Mouse (Mus musculus) forebrain, postnatal 0 days (tissue): ENCODE data around the gene Fcor. TPM values are rescaled to one million over a fixed set of nuclear protein-coding genes. Genes with fewer than 3 reads are reported as not detected.

Experiments
- ATAC-seq: fragments of 200-750 bp; cut with Nextera tagmentation; 2 replicates; pipeline ENCODE4 v1.8.0; 2017; ENCODE audit warnings: mild to moderate bottlenecking, moderate library complexity
- DNase-seq: peaks from one replicate; pipeline ENCODE4 v3.0.0-alpha.2; 2015
- H3K27ac ChIP-seq: fragments of 300-500 bp; sonication (generic); 2 replicates; pipeline ENCODE4 v1.5.1; 2014; ENCODE audit warnings: low read depth, mild to moderate bottlenecking, antibody characterized with exemption, low read length, moderate library complexity, mixed read lengths
- H3K27me3 ChIP-seq: fragments of 300-500 bp; sonication (generic); 2 replicates; pipeline ENCODE4 v1.6.1; 2014; ENCODE audit warnings: mild to moderate bottlenecking, low read length, mixed read lengths; ENCODE audit not compliant: insufficient read depth
- H3K36me3 ChIP-seq: fragments of 300-500 bp; sonication (generic); 2 replicates; pipeline ENCODE4 v1.6.1; 2014; ENCODE audit warnings: mild to moderate bottlenecking, moderate library complexity; ENCODE audit not compliant: insufficient read depth
- H3K4me1 ChIP-seq: fragments of 300-500 bp; sonication (generic); 2 replicates; pipeline ENCODE4 v1.6.1; 2014; ENCODE audit warnings: antibody characterized with exemption; ENCODE audit not compliant: insufficient read depth
- H3K4me2 ChIP-seq: fragments of 300-500 bp; sonication (generic); 2 replicates; pipeline ENCODE4 v1.6.1; 2014; ENCODE audit warnings: low read depth, mild to moderate bottlenecking, moderate library complexity
- H3K4me3 ChIP-seq: fragments of 300-500 bp; sonication (generic); 2 replicates; pipeline ENCODE4 v1.5.1; 2014; ENCODE audit warnings: low read depth, low read length, mixed read lengths
- H3K9ac ChIP-seq: fragments of 300-500 bp; sonication (generic); 2 replicates; pipeline ENCODE4 v1.6.1; 2014; ENCODE audit warnings: mild to moderate bottlenecking
- H3K9me3 ChIP-seq: fragments of 300-500 bp; sonication (generic); 2 replicates; pipeline ENCODE4 v1.6.1; 2016; ENCODE audit warnings: low read length
- CTCF ChIP-seq: sonication (generic); IDR thresholded peaks from 2 replicates; pipeline ENCODE4 v1.5.1; 2016; ENCODE audit warnings: antibody characterized with exemption, control low read depth, low read depth
- WGBS: fragments of 180-500 bp; shearing (Covaris S2); extraction: QIAGEN DNeasy Blood & Tissue Kit; methylation state at CpG from one replicate; pipeline ENCODE4 v1.1.7; 2014; 5-methylcytosine and 5-hydroxymethylcytosine counted together
- polyA plus RNA-seq: library from polyadenylated mRNA; unstranded; fragments of >200 nt; fragmentation: Nextera tagmentation; extraction: Ambion mirVana; gene quantifications from 2 replicates; pipeline ENCODE4 v1.2.1, GENCODE M21; 2015
- total RNA-seq: library from RNA; depleted of rRNA; stranded (reverse); fragments of >200 nt; gene quantifications from 2 replicates; pipeline ENCODE4 v1.2.3, GENCODE M21; 2014

The Fcor gene
- total and polyA plus RNA-seq, 2 experiments from 2014 or later: 9.8 to 21.0 TPM

DNA sequence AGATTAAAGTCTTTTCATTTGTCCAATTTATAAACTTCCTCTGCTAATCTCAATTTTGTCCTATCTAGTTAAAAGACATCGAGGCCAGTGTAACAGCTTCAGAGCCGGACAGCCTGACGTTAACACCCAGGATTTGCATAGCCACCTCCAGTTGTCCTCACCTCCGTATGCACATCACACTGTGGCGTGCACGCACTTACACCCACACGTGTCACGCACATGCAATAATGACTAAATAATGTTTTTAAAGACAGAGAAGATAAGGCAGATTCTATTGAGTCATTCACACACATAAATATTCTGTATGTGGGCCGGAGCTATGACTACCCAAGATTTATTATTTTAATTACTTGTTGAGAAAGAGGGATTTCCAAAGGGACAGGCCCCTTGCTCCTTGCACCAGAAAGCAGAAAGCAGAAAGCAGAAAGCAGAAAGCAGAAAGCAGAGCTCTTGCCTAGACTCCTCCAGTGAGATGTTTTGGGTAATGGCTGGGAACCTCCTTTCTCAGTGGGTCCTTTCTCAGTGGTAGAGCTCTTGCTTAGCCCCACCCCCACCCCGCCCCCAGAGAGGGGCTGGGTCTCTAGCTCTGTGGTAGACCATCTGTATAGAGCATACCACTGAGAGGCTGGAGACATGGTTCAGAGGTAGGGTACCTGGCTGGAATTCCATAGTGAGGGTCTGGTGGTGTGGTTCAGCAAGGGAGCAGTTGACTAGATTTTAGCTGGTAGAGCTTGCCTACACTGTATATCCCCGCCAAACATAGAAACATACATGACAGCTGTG lies 17.2 kb downstream of the Fcor start:
- no peaks in the 10 kb centered on the region for H3K27me3 ChIP-seq
- H3K9ac ChIP-seq: no peak overlapping the region
- H3K9me3 ChIP-seq: no peaks in the 10 kb centered on the region
- H3K4me1 ChIP-seq: no peaks in the 10 kb centered on the region
- no peak overlapping the region for H3K4me2 ChIP-seq
- 80% methylated on average over 11 of the region's 11 CpGs for WGBS
- no peak for TF ChIP-seq CTCF
- H3K27ac ChIP-seq: no peak overlapping the region
- H3K4me3 ChIP-seq: no peak overlapping the region
- DNase-seq: no peak
- no peaks in the 10 kb centered on the region for H3K36me3 ChIP-seq
- no peak for ATAC-seq

DNA sequence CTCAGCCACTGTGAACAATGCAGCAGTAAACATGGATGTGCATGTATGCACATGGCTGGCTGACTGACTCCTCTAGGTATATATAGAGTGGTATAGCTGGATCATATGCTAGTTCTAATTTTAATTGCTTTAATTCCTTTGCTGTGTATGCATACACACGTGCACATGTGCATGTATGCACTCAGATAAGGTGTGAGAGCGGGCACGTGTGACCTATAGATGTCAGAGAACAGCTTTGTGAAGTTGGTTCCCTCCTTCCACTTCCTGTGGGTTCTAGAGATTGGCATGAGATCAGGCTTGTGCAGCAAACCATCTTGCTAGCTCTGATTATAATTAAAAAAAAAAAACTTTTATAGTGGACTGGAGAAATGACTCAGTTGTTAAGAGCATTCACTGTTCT lies 19.3 kb downstream of the Fcor start:
- Histone ChIP-seq H3K9me3 (no peaks in the 10 kb centered on the region), H3K27me3 (no peaks in the 10 kb centered on the region), H3K4me2 (no peak overlapping the region), H3K36me3 (no peaks in the 10 kb centered on the region), H3K9ac (no peak overlapping the region), H3K4me3 (no peak overlapping the region), H3K4me1 (no peaks in the 10 kb centered on the region), H3K27ac (no peak overlapping the region)
- ATAC-seq (no peak), DNase-seq (no peak)
- 67% methylated on average over 3 of the region's 3 CpGs for WGBS
- TF ChIP-seq CTCF: no peak

DNA sequence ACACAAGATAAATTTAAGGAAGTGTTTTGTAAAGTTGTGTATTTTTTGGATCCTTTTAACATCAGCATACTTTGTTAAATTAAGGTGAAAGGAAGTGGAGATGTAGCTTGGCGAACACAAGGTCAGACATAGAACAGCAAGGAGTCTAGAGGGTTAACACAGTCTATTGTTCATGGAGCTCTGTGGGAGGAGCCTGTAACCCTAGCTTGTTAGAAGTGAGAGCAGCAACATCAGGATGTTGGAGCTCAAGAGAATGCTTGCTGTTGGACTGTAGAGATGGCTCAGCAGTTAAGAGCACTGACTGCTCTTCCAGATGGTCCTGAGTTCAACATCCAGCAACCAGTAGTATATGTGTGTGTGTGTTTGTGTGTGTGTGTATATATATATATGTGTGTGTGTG lies 23.2 kb downstream of the Fcor start:
- TF ChIP-seq CTCF: no peak
- 40% methylated on average over 1 of the region's 1 CpGs for WGBS
- ATAC-seq: no peak
- H3K4me1 ChIP-seq: no peaks in the 10 kb centered on the region
- no peaks in the 10 kb centered on the region for H3K27me3 ChIP-seq
- no peak overlapping the region for H3K9ac ChIP-seq
- H3K27ac ChIP-seq: no peak overlapping the region
- H3K9me3 ChIP-seq: no peaks in the 10 kb centered on the region
- H3K36me3 ChIP-seq: no peaks in the 10 kb centered on the region
- no peak overlapping the region for H3K4me3 ChIP-seq
- DNase-seq: no peak
- no peak overlapping the region for H3K4me2 ChIP-seq

DNA sequence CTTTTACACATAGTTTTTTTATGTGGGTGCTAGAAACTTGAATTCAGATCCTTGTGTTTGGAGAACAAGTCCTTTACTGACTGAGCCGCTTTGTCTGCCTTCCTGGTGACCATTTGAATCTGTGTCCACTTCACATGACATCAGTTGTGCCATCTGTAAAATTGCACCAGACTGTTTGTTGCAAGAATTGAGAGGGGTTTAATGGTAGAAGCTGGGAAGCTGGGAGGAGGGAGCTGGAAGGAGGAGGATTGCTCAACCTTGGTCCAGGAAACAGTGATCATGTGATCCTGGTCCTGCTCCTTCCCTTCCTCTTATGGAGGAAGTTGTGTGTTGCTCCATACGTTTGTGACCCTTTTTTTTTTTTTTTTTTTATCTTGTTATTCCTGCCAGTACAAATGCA lies 23.9 kb downstream of the Fcor start:
- H3K9me3 ChIP-seq: no peaks in the 10 kb centered on the region
- TF ChIP-seq CTCF: no peak
- no peak overlapping the region for H3K9ac ChIP-seq
- no peak for ATAC-seq
- no peaks in the 10 kb centered on the region for H3K27me3 ChIP-seq
- no peaks in the 10 kb centered on the region for H3K4me1 ChIP-seq
- WGBS: 79% methylated on average over 2 of the region's 2 CpGs
- no peak overlapping the region for H3K4me2 ChIP-seq
- DNase-seq: no peak
- H3K27ac ChIP-seq: no peak overlapping the region
- no peaks in the 10 kb centered on the region for H3K36me3 ChIP-seq
- H3K4me3 ChIP-seq: no peak overlapping the region

DNA sequence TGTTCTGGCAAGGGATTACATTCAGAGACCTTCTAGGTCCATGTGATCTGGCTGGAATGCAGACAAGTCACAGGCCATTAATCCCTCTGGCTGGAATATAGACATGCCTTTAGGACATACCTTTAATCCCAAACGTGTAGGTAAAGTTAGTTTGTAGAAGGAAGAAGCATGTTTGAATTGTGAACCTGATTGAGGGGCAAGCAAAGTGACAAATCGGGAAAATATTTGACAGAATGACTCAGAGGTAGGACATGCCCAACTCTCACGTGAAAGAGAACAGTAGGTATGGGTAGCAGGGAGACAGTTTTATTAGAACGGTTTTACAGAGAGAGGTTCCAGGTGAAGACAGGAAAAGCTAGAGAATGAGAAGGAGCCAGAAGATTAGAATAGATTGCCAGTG lies 24.6 kb downstream of the Fcor start:
- Histone ChIP-seq H3K9ac (no peak overlapping the region), H3K4me2 (no peak overlapping the region), H3K4me3 (no peak overlapping the region), H3K27me3 (no peaks in the 10 kb centered on the region), H3K27ac (no peak overlapping the region), H3K36me3 (no peaks in the 10 kb centered on the region), H3K9me3 (no peaks in the 10 kb centered on the region), H3K4me1 (no peaks in the 10 kb centered on the region)
- no peak for TF ChIP-seq CTCF
- DNase-seq: no peak
- 78% methylated on average over 4 of the region's 4 CpGs for WGBS
- ATAC-seq: no peak

DNA sequence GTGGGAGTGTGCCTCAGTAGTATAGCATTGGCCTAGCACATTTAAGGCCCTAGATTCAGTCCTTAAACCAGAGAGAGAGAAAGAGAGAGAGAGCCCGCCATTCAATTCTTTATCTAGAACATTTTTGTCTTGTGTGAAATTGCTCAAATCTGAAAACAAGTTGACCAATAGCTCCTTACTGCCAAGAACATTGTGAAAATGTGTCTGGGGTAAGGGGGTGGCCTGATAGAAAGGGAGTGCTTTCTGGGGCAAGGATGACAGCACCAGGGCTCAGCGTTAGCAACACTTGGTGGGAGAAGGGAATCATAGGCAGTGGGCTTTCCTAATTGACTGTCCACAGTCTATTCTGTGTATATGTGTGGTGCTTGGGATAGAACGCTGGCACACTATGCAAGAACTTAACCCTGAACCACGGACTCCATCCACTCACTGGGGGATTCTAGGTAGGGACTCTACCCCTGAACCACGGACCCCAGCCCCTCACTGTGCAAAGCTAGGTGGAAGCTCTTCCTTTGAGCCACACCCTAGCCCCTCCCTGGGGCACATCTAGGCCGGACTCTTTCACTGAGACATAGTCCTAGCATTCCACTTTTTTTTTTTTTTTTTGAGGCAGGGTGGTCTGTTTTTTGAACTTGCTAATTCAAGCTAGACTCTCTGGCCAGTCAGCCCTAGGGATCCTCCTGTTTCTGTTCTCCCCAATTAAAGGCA lies 25.2 kb downstream of the Fcor start:
- H3K4me2 ChIP-seq: no peak overlapping the region
- no peaks in the 10 kb centered on the region for H3K9me3 ChIP-seq
- H3K4me3 ChIP-seq: no peak overlapping the region
- no peak for DNase-seq
- 84% methylated on average over 6 of the region's 6 CpGs for WGBS
- TF ChIP-seq CTCF: no peak
- H3K27ac ChIP-seq: no peak overlapping the region
- no peaks in the 10 kb centered on the region for H3K27me3 ChIP-seq
- no peaks in the 10 kb centered on the region for H3K36me3 ChIP-seq
- H3K4me1 ChIP-seq: no peaks in the 10 kb centered on the region
- H3K9ac ChIP-seq: no peak overlapping the region
- ATAC-seq: no peak

DNA sequence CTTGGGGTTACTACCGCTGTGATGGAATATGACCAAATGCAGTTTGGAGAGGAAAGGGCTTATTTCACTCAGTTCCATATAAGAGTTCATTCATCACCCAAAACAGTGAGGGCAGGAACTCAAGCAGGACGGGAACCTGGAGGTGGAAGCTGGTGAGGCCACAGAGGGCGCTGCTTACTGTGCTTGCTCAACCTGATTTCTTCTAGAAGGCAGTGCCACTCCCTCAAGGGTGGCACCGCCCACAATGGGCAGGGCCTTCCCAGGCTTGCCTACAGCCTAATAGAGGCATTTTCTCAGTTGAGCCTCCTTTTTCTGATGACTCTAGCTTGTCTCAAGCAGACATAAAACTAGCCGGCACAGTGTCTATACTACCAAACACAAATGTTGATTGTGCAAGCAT lies 26.4 kb downstream of the Fcor start:
- Histone ChIP-seq H3K4me3 (no peak overlapping the region), H3K9ac (no peak overlapping the region), H3K9me3 (no peaks in the 10 kb centered on the region), H3K4me2 (no peak overlapping the region), H3K27ac (no peak overlapping the region), H3K4me1 (no peaks in the 10 kb centered on the region), H3K27me3 (no peaks in the 10 kb centered on the region), H3K36me3 (no peaks in the 10 kb centered on the region; the same call in 1 of the 2 replicates)
- no peak for TF ChIP-seq CTCF
- no peak for ATAC-seq
- DNase-seq: no peak
- WGBS: 28% methylated on average over 5 of the region's 5 CpGs
